Mouse (Mus musculus) lung, postnatal 25 days (tissue): ENCODE measurements at regions not wholly inside any gene's neighbourhood (a gene's known extent, or its start where the extent isn't known, plus 50 kb on each side); places are given as distances from the start of the nearest gene placed in this dataset.
A peak's percentile ranks its signal among the peaks of the same experiment; 100 is the strongest.

Source experiments
- DNase-seq: peaks from one replicate; pipeline ENCODE4 v3.0.0; 2022; ENCODE audit warnings: low spot score

DNA sequence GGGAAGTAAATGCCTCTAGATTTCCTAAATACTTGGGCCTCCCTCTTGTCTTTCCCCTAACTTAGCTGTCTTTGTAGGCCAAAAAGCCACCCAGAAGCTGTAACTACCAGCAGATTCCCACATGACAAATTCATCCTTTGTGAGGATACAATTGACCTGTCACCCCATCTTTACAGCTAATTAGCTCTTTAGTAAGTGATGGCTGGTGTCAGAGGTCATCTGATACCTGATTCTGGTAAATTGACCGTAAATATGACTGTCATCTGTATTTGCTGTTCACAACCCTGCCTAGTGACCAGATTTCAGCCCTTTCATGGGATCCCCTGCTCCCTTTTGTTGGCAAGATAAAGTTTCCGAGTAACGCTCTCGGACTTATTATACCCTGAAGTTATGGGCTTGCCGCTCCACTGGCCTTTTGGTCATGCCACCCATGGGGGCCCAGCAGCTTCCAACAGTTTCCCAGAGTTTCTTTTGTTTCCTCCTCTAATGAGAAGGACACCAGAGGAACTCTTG is 279.5 kb downstream of the Gpat3 start:
- DNase-seq: no peak

- no peak for DNase-seq
Measured at GRCm38 (mm10) chr5:101122914-101123313, 277.4 kb downstream of the Gpat3 start.

DNA sequence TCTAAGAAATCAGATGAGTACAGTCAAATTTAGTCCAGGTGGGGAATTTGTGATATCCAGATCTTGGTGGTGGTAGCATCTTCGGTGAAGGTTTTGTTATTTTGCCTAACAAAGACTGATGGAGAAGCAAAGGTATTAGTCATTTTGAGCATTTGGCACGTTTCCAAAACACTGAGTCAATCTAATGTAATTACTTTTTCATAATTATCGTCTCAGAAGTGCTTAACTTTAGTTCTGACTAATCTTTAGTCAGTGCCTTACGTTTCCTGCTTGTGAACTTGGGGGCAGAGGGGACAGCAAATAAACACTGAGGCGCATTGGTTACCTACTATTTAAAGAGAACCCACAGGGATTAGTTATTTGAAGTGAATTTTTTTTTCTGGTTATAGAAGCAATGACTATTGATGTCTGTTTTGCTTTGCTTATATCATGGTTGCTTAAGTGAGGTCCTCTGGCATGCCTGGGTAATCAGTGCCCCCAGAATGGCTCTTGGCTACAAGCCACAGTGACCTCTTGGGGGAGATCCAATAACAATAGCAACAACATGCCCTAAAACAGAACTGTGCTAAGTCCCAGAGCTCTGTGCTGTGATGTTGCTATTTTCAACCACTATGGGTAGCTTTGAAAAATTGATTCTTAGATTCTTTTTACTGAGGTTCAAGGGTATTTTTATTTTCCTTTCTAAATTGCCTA is 275.1 kb downstream of the Gpat3 start:
- DNase-seq: no peak

- no peak for DNase-seq
Measured at GRCm38 (mm10) chr5:101112151-101112769, 266.7 kb downstream of the Gpat3 start.

- DNase-seq: no peak
Measured at GRCm38 (mm10) chr5:101111619-101112018, 266.1 kb downstream of the Gpat3 start.

- no peak for DNase-seq
Measured at GRCm38 (mm10) chr5:101100975-101101699, 255.6 kb downstream of the Gpat3 start.

- DNase-seq: no peak
Measured at GRCm38 (mm10) chr5:101091027-101091598, 245.6 kb downstream of the Gpat3 start.

DNA sequence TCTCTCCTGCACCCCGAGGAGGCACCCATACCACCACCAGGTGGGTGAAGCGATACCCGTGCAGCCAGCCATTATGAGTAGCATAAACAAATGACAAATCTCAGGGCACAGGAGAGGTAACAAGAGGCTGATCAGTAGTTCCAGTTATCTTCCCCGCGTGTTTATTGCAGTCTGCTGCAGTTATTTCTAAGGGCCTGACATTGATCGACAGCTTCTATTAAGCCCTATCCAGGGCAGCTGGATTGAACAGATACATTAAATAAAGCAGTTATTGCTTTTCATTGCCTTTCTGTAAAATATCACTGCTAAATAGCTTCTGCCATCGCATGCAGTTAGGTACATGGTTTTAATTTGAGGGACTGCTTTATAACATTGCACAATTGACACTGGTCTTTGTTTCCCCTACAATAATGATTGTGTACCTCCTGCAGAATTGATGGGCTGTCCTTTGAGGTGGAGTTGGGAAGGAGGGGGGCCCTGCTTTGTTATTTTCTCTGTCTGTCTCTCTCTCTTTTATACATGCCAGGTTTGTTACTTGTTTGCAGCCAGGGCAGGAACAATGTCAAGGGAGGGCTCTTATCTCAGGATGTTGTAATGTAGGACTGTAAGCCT is 245.0 kb downstream of the Gpat3 start:
- no peak for DNase-seq

DNA sequence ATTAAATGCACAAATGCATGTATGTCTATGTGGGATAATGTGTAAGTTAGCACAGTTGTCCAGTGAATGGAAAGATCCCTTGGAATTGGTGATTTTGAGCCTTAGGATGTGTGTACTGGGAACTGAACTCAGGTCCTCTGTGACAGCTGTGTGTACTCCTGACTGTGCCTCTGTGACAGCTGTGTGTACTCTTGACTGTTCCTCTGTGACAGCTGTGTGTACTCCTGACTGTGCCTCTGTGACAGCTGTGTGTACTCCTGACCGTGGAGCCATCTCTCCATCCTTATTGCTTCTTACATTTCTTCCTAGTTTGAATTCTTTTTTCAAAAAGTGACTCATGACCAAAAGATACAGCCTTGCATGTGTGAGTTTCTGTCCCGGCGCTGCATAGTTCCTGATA is 239.7 kb downstream of the Gpat3 start:
- DNase-seq: no peak

DNA sequence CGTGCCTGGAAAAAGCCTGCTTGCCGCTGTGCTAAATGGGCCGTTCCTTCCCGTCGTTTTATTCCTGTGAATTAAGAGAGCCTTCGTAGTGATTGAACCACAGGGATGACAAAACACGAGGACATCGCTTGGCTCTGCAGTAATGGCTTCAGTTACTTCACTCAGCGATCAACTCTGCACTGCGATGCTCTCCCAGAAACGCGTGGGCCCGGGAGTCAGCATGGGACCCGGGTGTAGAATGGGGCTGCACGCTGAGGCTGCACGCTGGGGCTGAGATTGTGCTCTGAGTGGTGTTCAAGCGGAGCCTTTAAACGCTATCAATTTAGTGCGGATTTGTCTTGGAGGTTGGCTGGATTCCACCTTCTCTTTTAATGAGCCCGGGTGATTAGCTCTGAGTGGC is 237.1 kb downstream of the Gpat3 start:
- DNase-seq: no peak

GRCm38 (mm10) chr5:101064308-101064707 is 218.8 kb downstream of the Gpat3 start:
- no peak for DNase-seq

- DNase-seq: no peak
Measured at GRCm38 (mm10) chr5:101063254-101063653, 217.7 kb downstream of the Gpat3 start.

- DNase-seq: no peak
Measured at GRCm38 (mm10) chr5:101051591-101051990, 206.1 kb downstream of the Gpat3 start.

DNA sequence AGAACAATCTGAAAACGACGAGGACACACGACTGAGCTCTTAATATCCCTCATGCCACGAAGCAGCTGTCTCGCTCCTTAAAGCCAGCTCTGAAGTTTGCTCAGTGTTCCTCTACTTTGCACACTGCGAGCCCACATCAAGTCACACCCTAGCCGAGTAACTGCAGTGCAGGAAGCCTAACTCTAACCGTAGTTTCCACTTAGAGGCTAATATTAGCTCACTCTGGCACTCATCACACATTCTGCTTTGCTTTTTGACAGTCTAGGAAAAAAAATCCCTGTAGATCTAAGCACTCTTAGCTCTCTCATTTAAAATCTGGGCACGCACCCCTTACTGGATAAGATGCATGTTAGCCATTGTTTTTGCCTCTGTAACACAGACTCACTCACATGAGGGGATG is 195.0 kb downstream of the Gpat3 start:
- no peak for DNase-seq

DNA sequence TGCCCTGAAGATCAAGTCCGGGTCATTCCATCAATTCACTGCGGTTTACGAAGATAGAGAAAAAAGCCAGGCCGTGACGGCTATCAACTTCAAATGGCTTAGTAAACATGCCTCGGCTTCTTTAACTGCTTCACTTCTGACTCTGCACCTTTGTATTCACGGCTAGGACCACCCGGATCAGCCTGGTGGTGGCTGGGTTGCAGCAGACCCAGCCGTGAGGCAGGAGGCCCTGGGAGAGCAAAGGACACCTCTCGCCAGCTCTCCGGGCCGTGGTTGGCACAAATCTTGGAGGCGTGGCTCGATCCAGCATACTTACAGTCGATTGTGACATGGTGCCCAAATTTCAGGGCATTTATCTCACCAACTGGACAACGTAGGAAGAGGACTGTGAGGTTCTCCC is 187.5 kb downstream of the Gpat3 start:
- no peak for DNase-seq

- DNase-seq: no peak
Measured at GRCm38 (mm10) chr5:101032147-101032900, 186.8 kb downstream of the Gpat3 start.

DNA sequence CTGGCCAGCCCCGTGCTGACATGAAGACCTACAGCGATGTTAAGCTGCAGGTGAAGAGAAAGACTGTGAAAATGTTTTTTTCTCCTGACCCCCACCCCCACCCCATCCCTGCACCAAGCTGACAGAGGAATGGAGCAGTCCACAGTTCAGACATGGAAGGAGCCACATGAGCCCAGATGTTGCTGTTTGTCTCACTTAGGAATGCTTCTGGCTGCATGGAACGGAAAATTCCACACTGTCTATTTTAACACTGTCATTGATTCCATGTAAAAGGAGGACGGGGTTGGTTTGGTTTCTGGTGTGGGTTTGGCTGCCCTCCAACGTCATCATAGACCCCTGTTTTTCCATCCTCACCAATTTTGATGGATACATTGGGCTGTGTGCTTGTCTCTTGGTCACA is 179.3 kb downstream of the Gpat3 start:
- no peak for DNase-seq

- DNase-seq: no peak
Measured at GRCm38 (mm10) chr5:101023784-101024183, 178.3 kb downstream of the Gpat3 start.

- peak; percentile 14 for DNase-seq
Measured at GRCm38 (mm10) chr5:101020784-101021183, 175.3 kb downstream of the Gpat3 start.

DNA sequence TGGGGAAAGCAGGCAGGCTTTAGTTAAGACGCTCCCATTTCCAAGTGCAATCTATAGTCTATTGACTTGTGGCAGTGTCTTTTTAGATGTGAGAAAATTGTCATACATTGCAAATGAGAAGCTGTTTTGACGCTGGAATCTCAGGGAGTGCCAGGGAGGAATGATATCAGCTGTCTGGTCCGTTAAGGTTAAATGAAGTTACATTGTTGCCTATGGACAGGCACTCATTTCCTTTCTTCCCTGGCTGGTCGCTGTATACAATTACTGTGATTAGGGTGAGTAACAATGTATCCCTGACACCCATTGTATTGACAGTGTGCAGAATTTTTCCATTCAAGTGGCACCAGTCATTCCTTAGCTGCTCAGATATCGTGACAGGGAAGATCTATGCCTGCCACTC is 168.3 kb downstream of the Gpat3 start:
- DNase-seq: no peak

DNA sequence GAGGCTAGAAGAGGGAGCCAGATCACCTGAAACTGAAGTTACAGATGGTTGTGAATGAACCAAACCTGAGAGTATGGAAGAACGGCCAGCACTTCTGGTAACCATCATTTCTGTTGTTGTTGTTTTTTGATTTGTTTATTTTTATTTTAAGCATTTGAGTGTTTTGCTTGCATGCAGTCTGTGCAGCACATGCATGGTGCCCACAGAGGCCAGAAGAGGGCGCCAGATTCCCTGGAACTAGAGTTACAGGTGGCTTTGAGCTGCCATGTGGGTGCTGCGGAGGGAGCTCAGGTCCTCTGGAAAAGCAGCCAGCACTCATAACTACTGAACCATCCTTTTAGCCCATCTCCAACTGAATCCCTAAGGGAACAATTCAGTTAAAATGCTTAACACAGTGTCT is 159.7 kb downstream of the Gpat3 start:
- DNase-seq: no peak

GRCm38 (mm10) chr5:101000436-101000835 is 154.9 kb downstream of the Gpat3 start:
- no peak for DNase-seq
